Mouse (Mus musculus): ENCODE measurements around the gene Srcin1.

GRCm38 (mm10) chr11:97623166-97623565 is 47.2 kb upstream of the Srcin1 start:
- TF ChIP-seq GATA1 (IDR thresholded peaks at IDR 0.05; ENCODE audit: borderline replicate concordance, low read length) (no peak), FLI1 (IDR thresholded peaks at IDR 0.05; ENCODE audit: low read length) (no peak)
